Mouse (Mus musculus) 3134 (cell line): ENCODE results near the gene Plekhs1.

ENCODE experiments used
- DNase-seq: peaks from one replicate; pipeline ENCODE4 v3.0.0-alpha.2; 2011; ENCODE audit warnings: low spot score; ENCODE audit not compliant: insufficient read length; ENCODE audit errors: extremely low read depth

Gene Plekhs1

DNA sequence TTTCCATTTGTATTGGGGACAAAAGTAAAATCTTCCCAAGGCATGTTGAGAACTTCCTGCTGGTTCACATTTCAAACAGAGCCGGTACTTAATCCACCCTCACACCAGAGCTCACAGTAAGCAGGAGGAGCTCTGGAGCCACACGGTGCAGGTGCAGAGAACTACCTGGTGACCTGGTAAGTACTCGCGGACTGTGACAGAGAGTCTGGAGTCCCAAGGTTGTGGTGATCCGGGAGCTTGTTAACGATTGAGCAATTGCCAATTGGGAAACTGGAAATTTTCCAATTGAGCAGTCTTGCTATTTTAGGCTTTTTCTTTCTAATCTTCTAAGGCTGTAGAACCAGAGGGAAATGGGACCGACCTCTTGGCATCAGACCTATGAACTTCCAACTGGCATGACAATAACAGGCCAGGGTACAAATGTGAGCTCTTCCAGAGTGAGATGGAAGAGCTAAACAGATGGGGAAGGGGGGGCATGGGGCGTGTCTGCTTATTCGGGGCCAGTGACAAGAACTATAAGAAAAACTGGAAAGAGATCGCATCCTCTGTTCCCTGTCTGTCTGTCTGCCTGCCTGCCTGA lies at the start of gene Plekhs1:
TSS of gene Plekhs1 (plus strand) at position 119 of the 580 bp plus-strand sequence.
- DNase-seq: no peak

DNA sequence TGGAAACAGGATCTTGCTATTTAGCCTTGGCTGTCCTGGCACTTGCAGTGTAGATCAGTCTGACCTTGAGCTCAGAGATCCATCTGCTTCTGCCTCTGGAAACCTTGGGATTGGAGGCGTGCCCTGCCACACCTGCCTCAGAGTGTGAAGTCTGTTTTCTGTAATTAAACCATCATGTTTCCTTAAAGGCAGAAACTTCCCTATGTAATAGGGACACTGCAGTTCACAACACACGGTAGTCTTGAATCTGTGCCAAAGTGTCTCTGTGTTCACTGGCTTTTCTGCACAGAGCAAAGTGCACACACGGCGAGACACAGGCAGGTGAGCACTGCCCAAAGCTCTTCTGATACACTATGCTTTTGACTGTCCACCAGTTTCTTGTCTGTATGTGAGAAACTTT lies 43.0 kb upstream of the Plekhs1 start:
- no peak for DNase-seq

DNA sequence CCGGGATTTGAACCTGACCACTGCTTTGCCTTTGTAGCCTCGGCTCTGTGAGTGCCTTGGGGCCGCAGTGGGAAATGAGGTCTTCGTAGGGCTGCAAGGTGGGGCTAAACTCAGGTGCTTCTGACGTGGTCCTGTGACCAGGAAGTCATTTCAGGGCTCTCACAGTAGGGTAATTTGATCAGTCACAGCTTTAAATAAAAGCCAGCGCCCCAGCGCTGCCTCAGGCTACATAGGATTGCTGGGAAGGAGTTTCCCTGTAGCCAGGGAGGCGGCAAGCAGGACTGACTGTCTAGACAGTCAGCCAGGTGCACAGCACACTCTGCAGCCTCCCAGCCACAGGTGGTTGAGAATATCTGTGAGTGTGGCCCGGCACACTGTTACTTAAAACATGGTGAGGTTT lies 42.0 kb upstream of the Plekhs1 start:
- no peak for DNase-seq

DNA sequence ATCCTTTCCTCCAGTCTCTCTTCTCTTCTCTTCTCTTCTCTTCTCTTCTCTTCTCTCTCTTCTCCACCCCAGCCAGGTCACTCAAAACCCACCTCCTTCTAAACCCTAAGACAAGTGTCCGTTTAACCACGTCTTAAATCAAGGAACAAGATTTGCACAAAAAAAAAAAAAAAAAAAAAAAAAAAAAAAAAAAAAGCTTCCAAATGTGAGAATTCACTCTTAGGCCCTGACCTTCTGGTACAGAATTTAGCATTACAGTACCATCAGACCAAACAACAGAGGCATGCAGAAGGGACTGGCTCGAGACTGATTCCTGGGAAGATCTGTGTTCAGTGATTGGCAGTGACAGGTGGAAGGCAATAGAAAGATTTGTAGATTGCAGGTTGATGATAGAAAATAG lies 41.1 kb upstream of the Plekhs1 start:
- DNase-seq: no peak

DNA sequence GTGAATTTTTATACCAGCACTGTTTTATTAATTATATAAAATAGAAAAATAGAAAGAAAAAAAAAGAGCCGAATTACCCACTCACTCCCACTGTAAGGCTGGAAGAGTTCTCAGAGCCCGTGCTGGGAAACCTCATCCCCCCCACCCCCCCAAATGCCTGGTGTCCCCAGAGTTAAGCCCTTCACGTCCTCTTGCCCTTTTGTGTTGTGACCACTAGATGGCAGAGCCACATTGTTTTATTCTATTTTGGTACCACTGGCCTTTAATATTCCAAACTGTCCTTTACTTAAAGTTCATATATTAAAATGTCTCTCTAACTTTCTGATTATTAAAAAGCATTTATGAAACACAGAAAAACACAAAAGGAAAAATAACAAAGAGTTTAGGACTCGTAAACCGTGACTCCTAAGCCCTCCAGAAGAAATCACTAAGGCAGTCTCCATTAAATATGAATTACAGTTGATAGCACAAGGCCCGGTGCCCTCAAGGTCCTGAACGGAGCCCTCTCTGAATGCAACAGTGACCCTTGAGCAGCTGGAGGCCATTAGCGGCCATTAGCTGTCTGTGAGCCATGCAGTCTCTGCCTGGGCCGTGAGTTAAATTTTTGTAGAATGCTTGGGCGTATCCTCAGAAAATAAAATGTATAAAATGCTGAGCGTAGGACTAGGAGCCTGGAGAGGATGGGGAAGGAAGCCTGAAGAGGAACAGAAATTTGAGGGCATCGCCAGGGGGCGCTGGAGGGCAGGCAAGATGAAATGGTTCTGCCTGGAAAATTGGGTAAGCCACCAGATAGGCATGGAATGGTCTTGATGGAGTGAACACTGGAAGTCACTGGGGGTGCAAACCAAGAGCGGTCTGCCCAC lies 38.7 kb upstream of the Plekhs1 start:
- peak; percentile 36 for DNase-seq

DNA sequence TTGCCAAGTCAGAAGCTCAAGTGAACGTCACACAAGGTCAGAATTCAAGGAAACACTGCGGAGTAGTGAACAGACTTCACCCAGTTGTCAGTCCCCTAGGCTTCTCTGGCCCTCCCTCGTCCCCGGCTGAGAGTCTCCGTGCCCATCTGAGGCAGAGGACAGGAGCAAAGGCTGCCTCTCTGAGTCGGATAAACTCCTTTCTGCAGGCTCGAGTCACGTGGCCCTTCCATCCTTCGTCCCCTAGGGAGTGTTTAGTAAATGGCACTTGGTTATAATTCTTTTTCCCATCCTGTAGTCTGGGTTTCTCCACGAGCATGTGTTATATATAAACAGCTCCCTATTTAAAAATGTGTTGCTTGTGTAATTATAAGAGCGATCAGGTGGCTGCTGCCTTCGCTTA lies 38.1 kb upstream of the Plekhs1 start:
- no peak for DNase-seq

DNA sequence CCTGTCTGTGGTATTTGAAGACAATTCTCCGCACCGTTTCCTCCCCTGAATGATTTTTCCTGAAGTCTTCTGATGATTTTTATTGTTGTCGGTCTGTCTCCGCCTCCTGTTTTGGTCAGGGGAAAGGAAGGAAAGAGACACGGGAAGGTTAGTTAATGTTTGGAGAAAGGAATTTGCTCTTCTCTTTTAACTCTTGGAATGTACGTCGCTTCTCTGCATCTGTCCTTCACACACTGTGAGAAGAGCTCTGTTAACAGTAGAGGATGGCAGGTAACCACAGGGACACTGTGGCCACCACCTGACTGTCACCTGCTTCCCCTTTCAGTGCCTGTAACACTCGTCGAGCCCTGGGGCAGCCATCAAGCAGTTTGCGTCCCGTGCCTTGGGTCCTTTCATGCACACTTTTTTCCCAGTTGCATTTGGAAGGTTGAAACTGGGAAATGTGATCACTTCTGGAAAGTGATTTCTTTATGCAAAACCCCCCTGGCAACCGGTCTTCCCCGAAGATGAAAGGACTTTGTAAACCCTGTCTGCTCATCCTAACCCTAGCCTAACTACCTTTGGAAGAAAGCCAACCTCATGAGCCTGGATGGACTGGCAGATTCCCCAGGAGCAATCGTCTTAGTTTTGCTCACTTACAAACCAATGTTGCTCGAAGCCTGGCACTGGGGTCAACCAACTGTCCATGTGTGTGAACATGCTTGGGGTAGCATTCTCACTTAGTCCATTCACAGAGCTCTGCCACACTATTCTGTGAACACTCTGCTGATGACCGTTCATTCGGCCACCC lies 36.6 kb upstream of the Plekhs1 start:
- no peak for DNase-seq

DNA sequence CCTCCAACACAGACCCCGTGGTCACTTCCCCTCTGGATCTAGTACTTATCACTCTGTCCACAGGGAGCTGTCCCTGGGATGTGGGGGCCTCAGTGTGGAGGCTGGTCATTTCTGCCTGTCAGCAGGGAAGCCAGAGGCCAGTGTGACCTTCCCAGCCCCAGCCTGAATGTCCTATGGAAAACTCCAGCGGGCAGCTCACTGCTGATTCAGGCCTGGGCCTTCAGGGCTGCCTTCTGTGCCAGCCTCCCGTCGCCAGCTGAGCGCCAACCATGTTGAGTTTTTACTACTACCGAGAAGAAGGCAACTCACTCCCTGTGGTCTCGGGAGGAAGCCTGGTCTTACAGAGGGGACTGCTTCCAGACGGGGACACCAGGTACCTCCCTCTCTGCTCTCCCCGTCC lies 35.9 kb upstream of the Plekhs1 start:
- DNase-seq: no peak

DNA sequence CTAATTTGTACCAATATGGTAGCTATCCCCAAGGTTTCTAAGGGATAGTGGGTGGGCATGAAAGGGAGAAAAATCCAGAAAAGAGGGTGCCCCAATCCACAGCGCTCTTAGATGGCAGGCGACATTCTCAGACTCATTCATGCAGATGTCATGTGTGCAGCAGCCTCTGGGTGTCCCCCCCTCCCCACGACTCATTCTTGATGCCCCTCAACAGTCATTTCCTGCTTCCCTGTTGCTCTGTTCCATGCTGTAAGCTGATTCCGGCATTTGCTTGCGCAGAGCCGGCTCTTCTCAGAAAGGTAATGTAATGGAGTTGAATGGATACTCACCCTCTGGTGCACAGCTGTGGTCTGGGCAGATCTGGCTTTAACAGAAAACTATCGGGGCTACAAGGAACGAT lies 31.1 kb upstream of the Plekhs1 start:
- DNase-seq: no peak

DNA sequence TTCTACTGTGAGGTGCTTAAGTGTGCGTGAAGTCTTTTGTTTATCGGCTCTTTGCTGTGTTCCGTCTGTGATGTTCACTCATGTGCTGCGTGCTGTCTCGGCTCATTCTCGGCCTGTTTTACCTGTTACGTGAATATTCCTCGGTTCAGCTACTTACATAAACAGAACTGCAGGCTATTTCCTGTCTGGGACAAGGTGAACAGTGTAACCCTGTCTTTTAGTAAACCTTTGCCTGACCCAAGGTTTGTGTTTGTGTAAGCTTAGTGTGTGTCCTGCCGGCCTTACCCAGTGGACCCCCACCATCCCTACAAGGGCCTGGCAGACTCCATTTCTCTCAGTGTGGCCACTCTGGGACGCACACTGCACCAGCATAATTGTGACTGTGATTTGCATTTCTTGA lies 28.7 kb upstream of the Plekhs1 start:
- DNase-seq: no peak

DNA sequence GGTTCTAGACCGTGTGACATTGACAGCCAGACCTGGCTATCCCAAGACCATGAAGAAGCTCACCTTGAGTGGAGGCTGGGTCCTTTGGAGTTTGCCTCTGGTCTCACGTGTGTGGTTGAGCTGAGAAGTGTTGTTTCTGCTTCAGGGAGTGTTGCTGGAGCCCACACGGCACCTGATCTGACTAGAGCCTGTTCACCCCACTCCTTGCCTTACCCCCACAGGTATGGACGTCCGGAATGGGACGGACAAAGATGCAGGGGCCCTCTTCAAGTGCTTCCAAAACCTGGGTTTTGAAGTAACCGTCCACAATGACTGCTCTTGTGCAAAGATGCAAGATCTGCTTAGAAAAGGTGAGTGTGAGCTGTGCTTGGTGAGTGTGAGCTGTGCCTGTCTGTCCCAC lies 27.9 kb upstream of the Plekhs1 start:
- no peak for DNase-seq

DNA sequence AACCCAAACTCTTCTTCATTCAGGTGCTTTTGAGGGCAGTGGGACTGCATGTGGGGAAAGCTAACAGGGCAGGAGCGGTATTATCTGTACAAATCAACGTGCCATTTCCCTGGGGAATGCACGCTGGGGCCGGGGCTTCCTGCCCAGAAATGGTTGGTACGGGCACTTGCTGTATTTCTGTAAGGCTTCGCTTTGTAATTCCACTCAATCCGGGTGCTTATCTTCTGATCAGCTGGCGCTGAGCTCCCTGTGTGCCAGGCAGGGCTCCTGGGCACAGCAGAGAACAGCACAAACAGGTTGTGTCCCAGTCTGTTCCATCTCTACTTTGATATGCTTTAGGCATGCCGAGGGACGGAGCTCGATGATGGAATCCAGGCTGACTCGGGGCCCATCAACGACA lies 25.1 kb upstream of the Plekhs1 start:
- DNase-seq: no peak

DNA sequence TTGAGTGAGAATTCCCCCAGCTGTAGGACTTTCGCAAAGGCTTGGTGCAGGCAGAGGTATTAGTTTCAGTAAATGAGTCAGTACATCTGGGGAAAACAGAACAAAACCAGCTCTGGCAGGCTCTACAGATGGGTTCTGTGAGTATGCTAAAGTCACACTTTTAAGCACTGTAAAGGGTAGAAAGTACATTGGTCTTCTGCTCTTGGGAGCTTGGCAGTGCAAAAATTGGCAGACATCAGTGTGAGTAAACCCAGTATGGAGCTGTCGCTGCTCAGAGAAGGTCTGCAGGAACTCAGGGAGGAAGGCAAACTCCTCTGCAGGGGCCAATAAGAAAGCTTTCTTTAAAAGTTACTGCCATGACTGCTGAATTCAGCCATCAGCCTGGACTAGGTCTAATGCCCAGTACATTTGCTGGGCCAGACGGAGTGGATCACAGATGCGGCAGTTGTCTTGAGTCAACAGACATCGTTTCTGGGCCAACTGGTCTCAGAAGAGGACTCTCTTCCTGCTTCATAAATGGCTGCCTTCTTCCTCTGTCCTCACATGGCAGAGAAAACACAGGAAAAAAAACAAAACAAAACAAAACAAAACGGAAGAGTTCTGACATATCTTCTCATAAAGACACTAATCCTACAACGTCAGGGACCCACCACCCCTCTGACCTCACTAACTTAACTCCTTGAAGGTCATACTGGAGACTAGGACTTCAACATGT lies 22.9 kb upstream of the Plekhs1 start:
- DNase-seq: no peak

DNA sequence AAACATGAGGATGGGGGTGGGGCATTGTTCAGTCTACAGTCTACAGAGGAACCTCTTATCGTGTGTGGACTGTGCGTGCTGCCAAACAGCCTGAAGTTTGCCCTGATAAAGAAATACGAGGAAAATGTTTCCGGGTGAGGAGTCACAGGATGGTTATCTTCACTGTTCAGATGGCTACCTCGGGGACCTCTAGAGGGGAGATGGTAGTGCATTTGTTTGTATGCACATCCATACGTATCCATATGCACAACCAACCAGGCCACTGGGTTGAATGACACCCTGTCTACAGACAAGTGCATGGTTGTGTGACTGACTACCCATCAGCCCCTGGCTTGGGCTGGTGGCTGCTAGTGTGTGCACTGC lies 22.4 kb upstream of the Plekhs1 start:
- no peak for DNase-seq

DNA sequence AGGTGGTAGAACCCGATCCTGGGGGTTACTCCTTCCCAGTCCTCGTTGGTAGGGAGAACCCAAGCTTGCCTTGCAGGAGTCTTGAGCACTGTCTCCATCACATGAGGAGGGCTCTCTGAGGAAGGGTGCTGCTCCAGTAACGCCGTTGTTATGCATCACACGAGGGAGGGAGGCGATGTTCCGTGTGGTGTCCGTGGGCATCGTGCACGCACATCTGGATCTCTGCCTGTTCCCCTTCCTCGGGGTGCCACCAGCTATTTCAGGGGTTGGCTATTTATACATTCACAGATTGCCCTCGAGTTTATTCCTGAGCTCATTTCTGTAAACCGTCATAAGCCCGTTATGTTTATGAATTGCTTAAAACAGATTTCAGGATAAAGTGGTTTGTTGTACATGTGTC lies 18.0 kb upstream of the Plekhs1 start:
- DNase-seq: no peak

DNA sequence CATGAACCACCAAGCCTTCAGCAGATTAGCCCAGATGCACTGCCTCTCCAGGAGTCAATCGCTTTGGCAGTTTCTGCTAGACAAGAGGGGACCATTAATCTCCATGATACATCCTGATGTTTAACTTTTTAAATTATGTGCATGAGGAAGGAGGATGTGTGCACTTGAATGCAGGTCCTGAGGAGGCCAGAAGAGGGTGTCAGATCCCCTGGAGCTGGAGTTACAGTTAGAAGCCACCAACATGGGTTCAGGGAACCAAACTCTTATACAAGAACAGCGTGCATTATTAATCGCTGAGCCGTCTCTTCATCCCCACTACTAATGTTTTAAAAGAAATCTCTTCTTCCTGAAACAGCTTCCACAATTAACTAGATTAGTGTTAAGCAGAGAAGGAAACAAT lies 12.7 kb upstream of the Plekhs1 start:
- DNase-seq: no peak

DNA sequence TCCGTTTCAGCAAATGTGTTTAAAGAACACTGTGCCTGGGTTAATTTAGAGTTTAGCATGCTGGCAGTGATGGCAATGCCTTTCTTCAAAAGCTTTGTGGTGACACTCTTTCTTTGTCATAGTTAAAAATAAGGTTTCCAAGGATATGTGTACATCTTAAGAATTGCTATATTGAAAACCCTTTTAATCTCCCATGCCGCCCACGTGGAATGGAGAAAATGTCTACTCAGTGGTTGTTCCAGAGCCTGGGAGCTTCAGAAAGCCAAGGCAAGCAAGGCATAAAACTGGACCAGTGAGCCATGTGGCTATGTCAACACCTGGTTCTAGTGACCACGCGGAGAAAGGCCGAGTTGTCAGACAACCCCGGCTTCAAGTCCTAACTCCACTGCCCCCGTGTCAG lies 11.9 kb upstream of the Plekhs1 start:
- no peak for DNase-seq

DNA sequence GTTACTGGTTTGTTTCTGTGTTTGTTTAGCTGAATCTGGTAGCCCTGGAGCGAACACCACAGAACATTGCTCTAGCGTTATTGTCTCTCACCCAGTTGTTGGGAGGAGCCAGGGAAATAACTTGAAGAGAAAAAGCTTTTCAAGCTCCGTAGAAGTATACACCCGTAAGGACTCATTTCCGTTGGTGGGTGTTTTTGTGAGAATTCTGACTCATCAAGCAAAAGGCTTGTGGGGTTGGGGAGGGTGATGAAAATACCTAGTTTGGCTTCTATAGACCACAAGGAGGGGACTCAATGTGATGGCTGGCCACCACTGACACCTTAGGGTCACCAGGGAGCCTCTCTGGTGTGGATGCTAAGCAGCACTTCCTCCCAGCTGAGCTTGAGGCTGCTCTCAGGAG lies 10.5 kb upstream of the Plekhs1 start:
- DNase-seq: peak; percentile 20

DNA sequence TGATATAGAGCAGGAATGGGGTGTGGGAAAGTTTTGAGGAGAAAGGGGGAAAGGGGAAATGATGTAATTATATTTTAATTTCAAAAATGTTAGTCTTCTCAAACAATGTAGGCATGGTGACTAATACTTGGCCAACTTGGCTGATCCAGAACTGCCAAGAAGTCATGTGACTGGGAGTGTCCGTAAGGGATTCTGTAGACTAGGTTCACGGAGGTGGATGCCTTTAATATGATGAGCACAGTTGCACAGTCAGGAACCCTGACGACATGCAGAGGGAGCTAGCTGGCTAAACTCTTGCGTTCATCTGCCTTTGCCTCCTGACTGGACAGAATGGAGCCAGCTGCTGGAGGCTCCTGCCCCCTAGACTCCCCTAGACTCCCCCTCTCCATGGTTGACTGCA lies 9.6 kb upstream of the Plekhs1 start:
- peak; percentile 41 for DNase-seq

DNA sequence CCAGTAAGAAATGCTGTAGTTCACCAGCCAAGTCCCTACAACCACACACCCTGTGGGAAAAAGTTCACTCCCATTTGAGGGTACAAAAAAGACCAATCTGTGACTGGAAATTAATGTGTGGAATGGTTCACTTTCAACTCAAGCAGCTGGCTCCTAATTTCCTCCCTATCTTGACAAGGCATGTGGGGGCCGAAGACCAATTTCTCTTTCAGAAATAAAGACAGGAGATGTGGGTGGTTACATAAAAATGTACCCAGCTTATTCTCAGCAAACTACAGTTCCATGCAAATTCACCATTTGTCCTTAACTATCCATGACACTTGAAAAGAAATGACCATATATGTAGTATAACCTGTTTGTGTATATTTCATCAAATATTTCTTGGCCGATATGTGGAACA lies 9.0 kb upstream of the Plekhs1 start:
- no peak for DNase-seq

DNA sequence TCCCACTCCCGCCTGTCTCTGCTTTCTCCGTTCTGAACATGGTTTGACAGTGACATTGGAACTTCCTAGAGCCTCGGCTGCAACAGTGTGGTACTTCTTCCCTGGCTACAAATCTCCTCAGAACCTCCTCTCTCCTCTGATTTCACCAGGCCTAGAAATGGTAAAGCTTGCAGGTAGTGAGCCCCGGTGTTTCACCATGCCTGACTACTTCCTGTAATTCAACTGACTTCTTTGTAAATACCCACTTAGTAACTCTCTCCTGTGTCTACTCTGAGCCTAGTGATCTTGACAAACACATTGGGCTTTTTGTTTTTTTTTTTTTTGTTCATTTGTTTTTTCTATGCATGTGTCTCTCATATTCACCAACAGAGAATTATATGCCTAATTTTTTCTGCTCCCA lies 6.6 kb upstream of the Plekhs1 start:
- DNase-seq: no peak
